Mouse (Mus musculus): ENCODE measurements at regions not wholly inside any gene's neighbourhood (a gene's known extent, or its start where the extent isn't known, plus 50 kb on each side); places are given as distances from the start of the nearest gene placed in this dataset.

GRCm38 (mm10) chr10:19161149-19161548, 145.7 kb upstream of the Tnfaip3 start:
- Histone ChIP-seq H3K4me3 (no peak overlapping the region), H3K4me2 (no peak overlapping the region), H3K9ac (no peak overlapping the region), H3K27ac (no peak overlapping the region), H3K36me3 (ENCODE audit: poor library complexity, severe bottlenecking) (no peaks in the 10 kb centered on the region), H3K4me1 (no peaks in the 10 kb centered on the region), H3K27me3 (no peaks in the 10 kb centered on the region), H3K9me3 (replicated peaks) (no peaks in the 10 kb centered on the region)
- no peak for ATAC-seq

- H3K36me3 ChIP-seq (ENCODE audit: poor library complexity, severe bottlenecking): no peaks in the 10 kb centered on the region
- H3K4me3 ChIP-seq: no peak overlapping the region
- no peaks in the 10 kb centered on the region for H3K4me1 ChIP-seq
- ATAC-seq: no peak
- H3K27ac ChIP-seq: no peak overlapping the region
- H3K27me3 ChIP-seq: no peaks in the 10 kb centered on the region
- no peak overlapping the region for H3K4me2 ChIP-seq
- H3K9me3 ChIP-seq (replicated peaks): no peaks in the 10 kb centered on the region
- no peak overlapping the region for H3K9ac ChIP-seq
These were observed 138.6 kb upstream of the Tnfaip3 start for GRCm38 (mm10) chr10:19154041-19154440.

- 88% methylated on average over 5 of the region's 5 CpGs for WGBS
These were observed 137.3 kb upstream of the Tnfaip3 start for GRCm38 (mm10) chr10:19152773-19153172.

GRCm38 (mm10) chr10:19150766-19151165, 135.3 kb upstream of the Tnfaip3 start:
- ATAC-seq: no peak
- no peak overlapping the region for H3K4me2 ChIP-seq

More at GRCm38 (mm10) chr10:19152773-19153172, 137.3 kb upstream of the Tnfaip3 start:
- H3K4me1 ChIP-seq: no peaks in the 10 kb centered on the region
- no peak overlapping the region for H3K4me2 ChIP-seq
- H3K36me3 ChIP-seq (ENCODE audit: poor library complexity, severe bottlenecking): no peaks in the 10 kb centered on the region
- H3K27ac ChIP-seq: no peak overlapping the region
- ATAC-seq: no peak
- H3K27me3 ChIP-seq: no peaks in the 10 kb centered on the region
- H3K9me3 ChIP-seq (replicated peaks): no peaks in the 10 kb centered on the region
- H3K9ac ChIP-seq: no peak overlapping the region
- no peak overlapping the region for H3K4me3 ChIP-seq

GRCm38 (mm10) chr10:19150005-19150404, 134.5 kb upstream of the Tnfaip3 start:
- Histone ChIP-seq H3K4me3 (no peak overlapping the region), H3K4me1 (no peaks in the 10 kb centered on the region), H3K9ac (no peak overlapping the region), H3K27me3 (no peaks in the 10 kb centered on the region), H3K36me3 (ENCODE audit: poor library complexity, severe bottlenecking) (no peaks in the 10 kb centered on the region), H3K4me2 (no peak overlapping the region), H3K27ac (no peak overlapping the region), H3K9me3 (replicated peaks) (no peaks in the 10 kb centered on the region)
- no peak for ATAC-seq
- 67% methylated on average over 3 of the region's 3 CpGs for WGBS

More at GRCm38 (mm10) chr10:19150766-19151165, 135.3 kb upstream of the Tnfaip3 start:
- H3K27ac ChIP-seq: no peak overlapping the region
- H3K36me3 ChIP-seq (ENCODE audit: poor library complexity, severe bottlenecking): no peaks in the 10 kb centered on the region
- no peaks in the 10 kb centered on the region for H3K4me1 ChIP-seq
- no peaks in the 10 kb centered on the region for H3K9me3 ChIP-seq (replicated peaks)
- no peaks in the 10 kb centered on the region for H3K27me3 ChIP-seq
- H3K4me3 ChIP-seq: no peak overlapping the region
- no peak overlapping the region for H3K9ac ChIP-seq
- WGBS: 88% methylated on average over 1 of the region's 1 CpGs

GRCm38 (mm10) chr10:19149196-19149869, 133.9 kb upstream of the Tnfaip3 start:
- H3K36me3 ChIP-seq (ENCODE audit: poor library complexity, severe bottlenecking): no peaks in the 10 kb centered on the region
- H3K27ac ChIP-seq: no peak overlapping the region
- no peak overlapping the region for H3K4me3 ChIP-seq
- H3K9me3 ChIP-seq (replicated peaks): no peaks in the 10 kb centered on the region
- H3K4me2 ChIP-seq: no peak overlapping the region
- H3K4me1 ChIP-seq: no peaks in the 10 kb centered on the region
- no peak for ATAC-seq
- 84% methylated on average over 4 of the region's 4 CpGs for WGBS
- no peaks in the 10 kb centered on the region for H3K27me3 ChIP-seq
- H3K9ac ChIP-seq: no peak overlapping the region

GRCm38 (mm10) chr10:19141481-19141880, 126.0 kb upstream of the Tnfaip3 start:
- no peak for ATAC-seq
- no peak overlapping the region for H3K4me2 ChIP-seq
- WGBS: 89% methylated on average over 3 of the region's 3 CpGs
- H3K27ac ChIP-seq: no peak overlapping the region
- H3K4me1 ChIP-seq: no peaks in the 10 kb centered on the region
- H3K9ac ChIP-seq: no peak overlapping the region
- H3K36me3 ChIP-seq (ENCODE audit: poor library complexity, severe bottlenecking): no peaks in the 10 kb centered on the region
- H3K4me3 ChIP-seq: no peak overlapping the region
- H3K27me3 ChIP-seq: no peaks in the 10 kb centered on the region
- H3K9me3 ChIP-seq (replicated peaks): no peaks in the 10 kb centered on the region

- Histone ChIP-seq H3K4me1 (no peaks in the 10 kb centered on the region), H3K9ac (no peak overlapping the region), H3K9me3 (replicated peaks) (no peaks in the 10 kb centered on the region), H3K4me3 (no peak overlapping the region), H3K36me3 (ENCODE audit: poor library complexity, severe bottlenecking) (no peaks in the 10 kb centered on the region), H3K27me3 (no peaks in the 10 kb centered on the region), H3K27ac (no peak overlapping the region), H3K4me2 (no peak overlapping the region)
- ATAC-seq: no peak
- 85% methylated on average over 5 of the region's 5 CpGs for WGBS
These were observed 125.2 kb upstream of the Tnfaip3 start for GRCm38 (mm10) chr10:19140628-19141027.

GRCm38 (mm10) chr10:19139234-19139633, 123.8 kb upstream of the Tnfaip3 start:
- H3K9me3 ChIP-seq (replicated peaks): no peaks in the 10 kb centered on the region
- no peak for ATAC-seq
- no peaks in the 10 kb centered on the region for H3K27me3 ChIP-seq
- no peaks in the 10 kb centered on the region for H3K4me1 ChIP-seq
- no peaks in the 10 kb centered on the region for H3K36me3 ChIP-seq (ENCODE audit: poor library complexity, severe bottlenecking)
- H3K9ac ChIP-seq: no peak overlapping the region
- H3K4me2 ChIP-seq: no peak overlapping the region
- 81% methylated on average over 2 of the region's 2 CpGs for WGBS
- no peak overlapping the region for H3K27ac ChIP-seq
- no peak overlapping the region for H3K4me3 ChIP-seq

GRCm38 (mm10) chr10:19138258-19138657, 122.8 kb upstream of the Tnfaip3 start:
- no peak overlapping the region for H3K27ac ChIP-seq
- H3K27me3 ChIP-seq: no peaks in the 10 kb centered on the region
- H3K4me1 ChIP-seq: no peaks in the 10 kb centered on the region
- WGBS: 88% methylated on average over 1 of the region's 1 CpGs
- no peak overlapping the region for H3K9ac ChIP-seq
- H3K36me3 ChIP-seq (ENCODE audit: poor library complexity, severe bottlenecking): no peaks in the 10 kb centered on the region
- no peaks in the 10 kb centered on the region for H3K9me3 ChIP-seq (replicated peaks)
- H3K4me2 ChIP-seq: no peak overlapping the region
- no peak for ATAC-seq
- H3K4me3 ChIP-seq: no peak overlapping the region

- 64% methylated on average over 4 of the region's 4 CpGs for WGBS
- no peak for ATAC-seq
- H3K9ac ChIP-seq: no peak overlapping the region
These were observed 112.3 kb upstream of the Tnfaip3 start for GRCm38 (mm10) chr10:19127581-19128291.

GRCm38 (mm10) chr10:19126922-19127321, 111.5 kb upstream of the Tnfaip3 start:
- Histone ChIP-seq H3K9ac (no peak overlapping the region), H3K9me3 (replicated peaks) (no peaks in the 10 kb centered on the region), H3K4me1 (no peaks in the 10 kb centered on the region), H3K36me3 (ENCODE audit: poor library complexity, severe bottlenecking) (no peaks in the 10 kb centered on the region), H3K4me2 (no peak overlapping the region), H3K27ac (no peak overlapping the region), H3K27me3 (no peaks in the 10 kb centered on the region), H3K4me3 (no peak overlapping the region)
- ATAC-seq: no peak
- WGBS: 80% methylated on average over 2 of the region's 2 CpGs

More at GRCm38 (mm10) chr10:19127581-19128291, 112.3 kb upstream of the Tnfaip3 start:
- no peaks in the 10 kb centered on the region for H3K4me1 ChIP-seq
- no peak overlapping the region for H3K27ac ChIP-seq
- no peak overlapping the region for H3K4me3 ChIP-seq
- no peak overlapping the region for H3K4me2 ChIP-seq
- H3K27me3 ChIP-seq: no peaks in the 10 kb centered on the region
- no peaks in the 10 kb centered on the region for H3K36me3 ChIP-seq (ENCODE audit: poor library complexity, severe bottlenecking)
- H3K9me3 ChIP-seq (replicated peaks): no peaks in the 10 kb centered on the region

GRCm38 (mm10) chr10:19126438-19126837, 111.0 kb upstream of the Tnfaip3 start:
- Histone ChIP-seq H3K27ac (no peak overlapping the region), H3K27me3 (no peaks in the 10 kb centered on the region), H3K4me2 (no peak overlapping the region), H3K9me3 (replicated peaks) (no peaks in the 10 kb centered on the region), H3K36me3 (ENCODE audit: poor library complexity, severe bottlenecking) (no peaks in the 10 kb centered on the region), H3K4me1 (no peaks in the 10 kb centered on the region), H3K4me3 (no peak overlapping the region), H3K9ac (no peak overlapping the region)
- no peak for ATAC-seq
- 77% methylated on average over 4 of the region's 4 CpGs for WGBS

Measured in forebrain, embryonic 13.5 days (tissue).